Mouse (Mus musculus) myocyte (in vitro differentiated cells): ENCODE measurements around the gene Gm14190.

ENCODE experiments used
- CEBPB ChIP-seq: IDR thresholded peaks from 2 replicates; pipeline ENCODE4 v1.6.1; 2011; ENCODE audit warnings: mild to moderate bottlenecking, moderate library complexity; ENCODE audit not compliant: poor library complexity, insufficient read depth, severe bottlenecking
- E2F4 ChIP-seq: IDR thresholded peaks from one replicate; pipeline ENCODE4 v1.6.1; 2011; ENCODE audit warnings: mild to moderate bottlenecking, control low read depth, moderate library complexity; ENCODE audit not compliant: insufficient read depth
- MAX ChIP-seq: IDR thresholded peaks from one replicate; pipeline ENCODE4 v1.6.1; 2011; ENCODE audit warnings: low read depth, mild to moderate bottlenecking, control low read depth
- MYOG ChIP-seq, 3 experiments: IDR thresholded peaks; one replicate each; pipeline ENCODE4 v1.6.1; 2011; ENCODE audit warnings: control low read depth in 2 of 3, low read depth in 2 of 3, mild to moderate bottlenecking in 2 of 3; ENCODE audit not compliant: insufficient read length in 2 of 3, control insufficient read depth in 1 of 3, insufficient read depth in 1 of 3
- POLR2A ChIP-seq: IDR thresholded peaks from one replicate; pipeline ENCODE4 v1.6.1; 2011; ENCODE audit warnings: low read depth, mild to moderate bottlenecking, control low read depth, moderate library complexity; ENCODE audit not compliant: insufficient read length
- POLR2AphosphoS2 ChIP-seq: IDR thresholded peaks from one replicate; pipeline ENCODE4 v1.6.1; 2011; ENCODE audit warnings: low read depth, control low read depth; ENCODE audit not compliant: insufficient read length
- REST ChIP-seq: IDR thresholded peaks from one replicate; pipeline ENCODE4 v1.6.1; 2011; ENCODE audit warnings: mild to moderate bottlenecking, control low read depth, moderate library complexity; ENCODE audit not compliant: insufficient read depth, insufficient read length
- SRF ChIP-seq: IDR thresholded peaks from one replicate; pipeline ENCODE4 v1.6.1; 2011; ENCODE audit warnings: low read depth; ENCODE audit not compliant: control insufficient read depth, insufficient read length
- TCF12 ChIP-seq: IDR thresholded peaks from one replicate; pipeline ENCODE4 v1.6.1; 2011; ENCODE audit warnings: mild to moderate bottlenecking, control low read depth; ENCODE audit not compliant: poor library complexity, insufficient read depth, severe bottlenecking
- TCF3 ChIP-seq: IDR thresholded peaks from one replicate; pipeline ENCODE4 v1.6.1; 2011; ENCODE audit warnings: low read depth, control low read depth; ENCODE audit not compliant: insufficient read length
- USF1 ChIP-seq: IDR thresholded peaks from one replicate; pipeline ENCODE4 v1.6.1; 2011; ENCODE audit warnings: low read depth, mild to moderate bottlenecking, control low read depth, moderate library complexity

DNA sequence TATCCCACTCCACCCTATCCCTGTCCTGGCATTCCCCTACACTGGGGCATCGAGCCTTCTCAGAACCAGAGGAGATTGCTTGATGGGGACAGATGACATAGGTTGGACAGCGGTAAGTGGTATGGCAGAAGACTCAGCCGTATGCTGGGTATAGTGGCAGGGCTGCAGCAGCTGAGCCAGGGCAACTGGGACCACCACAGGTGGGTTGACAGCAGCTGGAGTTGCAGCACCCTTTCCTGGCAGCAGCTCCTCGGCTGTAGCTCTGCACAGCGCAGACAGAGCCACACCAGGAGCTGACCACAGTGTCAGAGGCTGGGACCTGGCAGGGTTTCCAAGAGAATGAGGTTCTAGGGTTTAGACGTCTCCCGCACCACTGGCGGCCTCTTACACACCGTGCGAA is 27.7 kb downstream of the Gm14190 start:
- TF ChIP-seq POLR2A (no peak), USF1 (no peak), POLR2AphosphoS2 (no peak), MYOG (IDR thresholded peaks at IDR 0.05; ENCODE audit: control insufficient read depth in 1 of 3, insufficient read depth in 1 of 3, insufficient read length in 2 of 3, low read depth in 2 of 3) (peak in 2 of 3 experiments; percentile 50 to 57), CEBPB (no peak), MAX (no peak), REST (no peak), E2F4 (no peak), TCF12 (no peak), TCF3 (no peak), SRF (no peak)
